Mouse (Mus musculus): ENCODE measurements around the gene Olfr823.
"Not testable (repeated sequence)": the region's sequence is repeated elsewhere in the genome, so short reads cannot be mapped to it uniquely, and the experiment has no call there.

Gene Olfr823

GRCm38 (mm10) chr10:130115283-130115682 lies at the start of gene Olfr823:
TSS of gene Olfr823 (minus strand) at chr10:130115383.
- DNase-seq: not testable (repeated sequence)

- no peak for DNase-seq
Observed at GRCm38 (mm10) chr10:130144121-130144520, 28.9 kb upstream of the Olfr823 start.

- DNase-seq: not testable (repeated sequence)
Observed at GRCm38 (mm10) chr10:130142481-130142880, 27.3 kb upstream of the Olfr823 start.

- no peak for DNase-seq
Observed at GRCm38 (mm10) chr10:130134811-130135210, 19.6 kb upstream of the Olfr823 start.

GRCm38 (mm10) chr10:130129900-130130299 lies 14.7 kb upstream of the Olfr823 start, which contains the start of gene Olfr824:
TSS of gene Olfr824 (minus strand) at chr10:130130000.
- DNase-seq: not testable (repeated sequence)

- DNase-seq: not testable (repeated sequence)
Observed at GRCm38 (mm10) chr10:130116045-130116444, 862 bp upstream of the Olfr823 start.

GRCm38 (mm10) chr10:130096104-130096503 lies 19.1 kb downstream of the Olfr823 start:
- no peak for DNase-seq

- DNase-seq: peak; percentile 2 to 59
Observed at GRCm38 (mm10) chr10:130092838-130093440, 22.2 kb downstream of the Olfr823 start.

GRCm38 (mm10) chr10:130070910-130071309 lies 44.3 kb downstream of the Olfr823 start, which contains the start of gene Olfr822:
TSS of gene Olfr822 (plus strand) at chr10:130071210.
- no peak for DNase-seq
